Mouse (Mus musculus) monocyte, adult 59 days (primary cell): ENCODE measurements around the gene Uck1. TPM values are rescaled to one million over a fixed set of nuclear protein-coding genes. Genes with fewer than 3 reads are reported as not detected.

Source experiments
- total RNA-seq, 2 experiments: library from RNA; stranded (reverse); gene quantifications; one replicate each; pipeline ENCODE4 v1.2.4; 2023

The Uck1 gene
- total RNA-seq = 10 to 100 TPM; 44.1 to 49.4 TPM

GRCm38 (mm10) chr2:32259657-32260417, at the start of gene Uck1:
Gene Uck1, minus strand, starts transcription at chr2:32260159.

GRCm38 (mm10) chr2:32287923-32288367, 28.0 kb upstream of the Uck1 start, which contains the start of gene Swi5:
Gene Swi5, minus strand, starts transcription at chr2:32288075.

GRCm38 (mm10) chr2:32287334-32287840, 27.4 kb upstream of the Uck1 start, which contains the start of gene Golga2:
Gene Golga2, plus strand, starts transcription at chr2:32287384.

GRCm38 (mm10) chr2:32235886-32236759, 23.8 kb downstream of the Uck1 start, which contains the start of gene Pomt1:
Gene Pomt1, plus strand, starts transcription at chr2:32236590.

Other genes with a start within 250 kb of the Uck1 start
- 10 to 100 TPM; 29.6 to 32.6 TPM for gene Fam78a, start 175.3 kb downstream of the Uck1 start, total RNA-seq
- gene Plpp7, start 164.6 kb downstream of the Uck1 start, total RNA-seq = 1 to 10 TPM in 1 of 2 experiments, under 1 TPM in 1; 0.79 to 1.9 TPM
- gene Prrc2b, start 109.1 kb downstream of the Uck1 start, total RNA-seq = 10 to 100 TPM; 51.4 to 53.6 TPM
- gene Pomt1, start 23.6 kb downstream of the Uck1 start, total RNA-seq = 10 to 100 TPM; 12.7 to 14.4 TPM
- gene Golga2, start 27.2 kb upstream of the Uck1 start, total RNA-seq = 10 to 100 TPM; 47.1 to 53.2 TPM
- 10 to 100 TPM; 72.0 to 75.6 TPM for gene Swi5, start 27.9 kb upstream of the Uck1 start, total RNA-seq
- 100 to 1,000 TPM in 1 of 2 experiments, 10 to 100 TPM in 1; 97.5 to 110 TPM for gene Ciz1, start 92.2 kb upstream of the Uck1 start, total RNA-seq
- under 1 TPM; 0.55 to 0.79 TPM for gene Dnm1, start 93.2 kb upstream of the Uck1 start, total RNA-seq
- gene 1110008P14Rik, start 121.8 kb upstream of the Uck1 start, total RNA-seq = 10 to 100 TPM; 17.3 to 23.5 TPM
- 1 to 10 TPM; 1.8 to 3.3 TPM for gene Lcn2, start 128.1 kb upstream of the Uck1 start, total RNA-seq
- gene Ptges2, start 135.7 kb upstream of the Uck1 start, total RNA-seq = 1 to 10 TPM; 7.3 to 9.8 TPM
- 1 to 10 TPM; 6.8 to 9.2 TPM for gene Naif1, start 190.3 kb upstream of the Uck1 start, total RNA-seq
- 10 to 100 TPM; 34.8 to 35.2 TPM for gene Slc25a25, start 191.3 kb upstream of the Uck1 start, total RNA-seq